Mouse (Mus musculus): ENCODE data around the gene Dpp7. TPM values are rescaled to one million over a fixed set of nuclear protein-coding genes. Genes with fewer than 3 reads are reported as not detected.

The Dpp7 gene
- polyA plus RNA-seq, 1 experiment from 2014 or later: 46.0 TPM

DNA sequence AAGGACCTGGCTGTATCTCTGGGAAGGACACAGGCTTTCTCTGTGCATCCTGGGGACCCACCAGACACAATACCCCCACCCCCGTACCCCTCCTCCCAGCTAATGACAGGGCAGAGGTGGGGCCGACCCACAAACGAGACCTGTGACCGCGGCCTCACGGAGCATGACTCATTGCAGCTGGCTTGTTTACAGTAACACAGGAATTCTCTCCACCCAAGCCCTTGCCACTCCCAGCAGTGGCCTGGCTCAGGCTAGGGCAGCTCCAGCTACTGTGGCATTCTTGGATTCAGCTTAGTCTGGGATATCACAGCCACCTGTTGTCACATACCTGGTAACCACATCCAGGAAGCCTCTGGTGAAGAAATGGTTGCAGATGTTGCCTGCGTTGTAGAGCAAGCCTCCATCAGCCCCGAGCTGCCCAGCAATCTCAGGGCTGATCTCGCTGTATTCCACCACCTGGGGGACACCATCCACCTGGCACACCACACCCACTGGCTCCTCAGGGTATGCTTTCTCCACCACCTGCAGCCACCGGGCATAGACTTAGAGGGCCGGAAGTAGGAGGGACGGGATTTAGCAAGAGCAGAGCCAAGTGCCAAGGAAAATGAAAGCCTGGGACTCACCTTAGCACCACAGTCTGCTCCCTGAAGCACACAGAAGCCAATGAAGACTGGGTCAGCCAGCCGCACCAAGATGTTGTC is 7.5 kb upstream of the Dpp7 start:
- peak overlapping the region; percentile 70; the same call in 1 of the 2 replicates for H3K9ac ChIP-seq
- H3K4me3 ChIP-seq (replicated peaks): peak overlapping the region; percentile 68
- peak; percentile 64 for ATAC-seq
- H3K4me2 ChIP-seq (replicated peaks): peak overlapping the region; percentile 95
- H3K4me1 ChIP-seq (replicated peaks): peaks cover 13% of the 10 kb centered on the region
- WGBS: 42% methylated on average over 13 of the region's 13 CpGs
- H3K27ac ChIP-seq: peak overlapping the region; percentile 75
- H3K27me3 ChIP-seq (replicated peaks): no peaks in the 10 kb centered on the region
- no peaks in the 10 kb centered on the region; the same call in 1 of the 2 replicates for H3K36me3 ChIP-seq
- H3K9me3 ChIP-seq: no peaks in the 10 kb centered on the region

DNA sequence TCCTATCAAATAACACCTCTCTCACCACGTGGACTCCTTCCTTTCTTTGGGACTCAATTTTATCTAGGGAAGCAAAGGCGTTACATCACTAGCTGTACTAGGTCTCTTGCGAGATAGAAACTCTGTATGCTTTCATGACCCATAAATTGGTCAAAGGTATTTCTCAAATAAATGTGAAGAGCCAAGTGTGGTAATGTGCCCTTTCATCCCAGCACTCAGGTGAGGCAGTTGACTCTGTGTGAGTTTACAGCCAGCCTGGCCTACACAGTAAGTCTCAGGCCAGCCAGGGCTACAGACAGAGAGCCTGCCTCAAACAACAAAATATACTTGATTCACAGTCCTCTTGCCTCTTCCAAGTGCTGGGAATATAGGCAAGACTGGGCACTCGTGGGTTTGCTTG is 3.7 kb upstream of the Dpp7 start:
- H3K4me2 ChIP-seq (replicated peaks): no peak overlapping the region
- 78% methylated on average over 4 of the region's 4 CpGs for WGBS
- no peaks in the 10 kb centered on the region for H3K27me3 ChIP-seq (replicated peaks)
- no peak for ATAC-seq
- H3K27ac ChIP-seq: no peak overlapping the region
- H3K9ac ChIP-seq: no peak overlapping the region
- H3K4me1 ChIP-seq (replicated peaks): peaks cover 32% of the 10 kb centered on the region
- H3K36me3 ChIP-seq: no peaks in the 10 kb centered on the region; the same call in 1 of the 2 replicates
- no peaks in the 10 kb centered on the region for H3K9me3 ChIP-seq
- no peak overlapping the region for H3K4me3 ChIP-seq (replicated peaks)

GRCm38 (mm10) chr2:25355419-25356066 is 616 bp downstream of the Dpp7 start:
- WGBS: 37% methylated on average over 18 of the region's 18 CpGs
- Histone ChIP-seq H3K36me3 (peaks cover 16% of the 10 kb centered on the region), H3K4me1 (replicated peaks) (peaks cover 23% of the 10 kb centered on the region), H3K9me3 (no peaks in the 10 kb centered on the region), H3K27me3 (replicated peaks) (no peaks in the 10 kb centered on the region), H3K4me3 (replicated peaks) (peak overlapping the region; percentile 51), H3K4me2 (replicated peaks) (peak overlapping the region; percentile 89), H3K27ac (no peak overlapping the region), H3K9ac (peak overlapping the region; percentile 50)
- no peak for ATAC-seq

DNA sequence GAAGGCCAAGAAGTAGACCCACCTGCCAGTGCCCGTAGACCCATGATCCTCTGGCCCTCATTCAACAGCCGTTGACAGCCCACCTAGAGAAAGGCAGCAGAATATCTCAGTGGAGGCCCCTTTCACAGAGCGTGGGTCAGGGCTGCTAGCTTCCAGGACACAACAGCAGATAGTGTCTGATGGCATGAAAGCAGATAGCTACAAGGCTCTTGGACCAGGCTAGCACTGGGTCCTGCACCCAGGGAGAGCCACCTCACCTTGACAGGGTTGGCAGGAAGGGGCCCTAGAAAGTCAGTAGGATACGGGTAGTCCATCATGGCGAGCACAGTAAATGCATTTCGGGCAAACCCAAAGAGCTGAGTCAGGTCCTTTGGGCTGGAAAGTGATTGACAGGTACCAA is 1.9 kb downstream of the Dpp7 start:
- Histone ChIP-seq H3K9ac (no peak overlapping the region), H3K4me3 (replicated peaks) (no peak overlapping the region), H3K4me2 (replicated peaks) (no peak overlapping the region), H3K27ac (no peak overlapping the region), H3K27me3 (replicated peaks) (no peaks in the 10 kb centered on the region), H3K36me3 (peaks cover 29% of the 10 kb centered on the region), H3K4me1 (replicated peaks) (peaks cover 23% of the 10 kb centered on the region), H3K9me3 (no peaks in the 10 kb centered on the region)
- no peak for ATAC-seq
- 85% methylated on average over 6 of the region's 6 CpGs for WGBS

- WGBS: 91% methylated on average over 3 of the region's 3 CpGs
- peaks cover 58% of the 10 kb centered on the region for H3K36me3 ChIP-seq
- no peak for ATAC-seq
Measured at GRCm38 (mm10) chr2:25350701-25351100, 5.5 kb downstream of the Dpp7 start.

DNA sequence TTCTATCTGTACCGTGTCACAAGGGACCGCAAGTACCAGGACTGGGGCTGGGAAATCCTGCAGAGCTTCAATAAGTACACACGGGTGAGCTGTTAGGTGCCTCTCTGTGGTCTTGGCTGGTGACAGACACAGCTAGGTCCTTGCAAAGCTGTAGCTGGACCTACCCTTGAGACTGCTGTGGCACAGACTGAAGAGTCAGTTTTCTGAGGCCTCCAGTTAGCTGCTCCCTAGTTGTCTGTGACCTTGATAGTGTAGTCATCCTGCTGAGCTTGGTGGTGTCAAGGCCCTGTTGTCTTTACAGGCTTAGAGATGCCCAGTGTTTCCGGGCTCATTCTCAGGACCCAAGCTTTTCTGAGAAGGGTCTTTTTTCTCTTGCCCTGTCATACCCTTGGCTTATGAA is 6.7 kb downstream of the Dpp7 start:
- 94% methylated on average over 4 of the region's 4 CpGs for WGBS
- no peak overlapping the region for H3K4me2 ChIP-seq (replicated peaks)
- no peaks in the 10 kb centered on the region for H3K27me3 ChIP-seq (replicated peaks)
- no peak overlapping the region for H3K27ac ChIP-seq
- 0 out of 2 replicates have a peak, but pooled peaks cover under 1% of the 10 kb centered on the region for H3K4me1 ChIP-seq (replicated peaks)
- H3K36me3 ChIP-seq: peaks cover 70% of the 10 kb centered on the region
- ATAC-seq: no peak
- H3K4me3 ChIP-seq (replicated peaks): no peak overlapping the region
- no peaks in the 10 kb centered on the region for H3K9me3 ChIP-seq
- no peak overlapping the region for H3K9ac ChIP-seq

More at GRCm38 (mm10) chr2:25350701-25351100, 5.5 kb downstream of the Dpp7 start:
- peaks cover 12% of the 10 kb centered on the region for H3K4me1 ChIP-seq (replicated peaks)
- no peaks in the 10 kb centered on the region for H3K9me3 ChIP-seq
- H3K27me3 ChIP-seq (replicated peaks): no peaks in the 10 kb centered on the region
- no peak overlapping the region for H3K4me2 ChIP-seq (replicated peaks)
- no peak overlapping the region for H3K4me3 ChIP-seq (replicated peaks)
- no peak overlapping the region for H3K9ac ChIP-seq
- H3K27ac ChIP-seq: no peak overlapping the region

DNA sequence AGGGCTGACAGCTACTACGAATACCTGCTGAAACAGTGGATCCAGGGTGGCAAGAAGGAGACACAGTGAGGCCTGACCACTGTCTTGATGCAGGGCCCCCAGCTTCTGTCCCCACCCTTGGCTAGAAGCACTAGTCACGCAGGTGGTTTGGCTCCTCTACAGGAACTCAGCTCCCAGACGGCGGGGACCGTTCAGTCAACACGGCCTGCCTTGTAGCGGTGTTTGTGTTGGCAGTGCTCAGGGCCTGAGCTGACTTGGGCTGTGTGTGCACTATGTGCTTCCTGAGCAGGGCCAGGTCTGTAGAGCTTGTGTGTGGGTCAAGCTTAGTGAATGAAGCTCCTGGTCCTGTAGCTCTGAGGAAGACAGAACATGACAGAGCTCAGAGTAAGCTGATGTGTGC is 8.0 kb downstream of the Dpp7 start:
- no peak overlapping the region for H3K9ac ChIP-seq
- no peaks in the 10 kb centered on the region for H3K9me3 ChIP-seq
- no peak overlapping the region for H3K27ac ChIP-seq
- peaks cover 81% of the 10 kb centered on the region for H3K36me3 ChIP-seq
- H3K27me3 ChIP-seq (replicated peaks): no peaks in the 10 kb centered on the region
- no peak for ATAC-seq
- no peaks in the 10 kb centered on the region for H3K4me1 ChIP-seq (replicated peaks)
- no peak overlapping the region for H3K4me3 ChIP-seq (replicated peaks)
- no peak overlapping the region for H3K4me2 ChIP-seq (replicated peaks)
- 92% methylated on average over 7 of the region's 7 CpGs for WGBS

DNA sequence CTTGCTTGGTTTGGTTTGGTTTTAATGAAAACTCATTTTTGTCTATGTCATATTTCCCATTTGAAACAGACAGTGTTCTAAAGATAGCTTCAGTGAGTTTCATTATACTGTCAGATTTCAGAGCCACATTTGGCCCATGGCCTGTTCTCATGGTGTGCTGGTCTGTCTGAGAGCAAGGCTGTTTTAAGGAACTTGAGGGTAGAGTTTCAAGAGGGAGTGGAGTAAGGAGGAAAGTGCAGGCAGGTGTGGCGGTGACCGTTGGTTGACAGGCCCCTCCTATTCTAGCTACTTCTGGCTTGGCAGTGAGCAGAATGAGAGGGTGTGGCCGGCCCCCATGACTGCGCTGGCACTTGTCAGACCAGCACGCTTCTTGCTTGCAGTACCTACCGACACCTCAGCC is 17.9 kb downstream of the Dpp7 start:
- Histone ChIP-seq H3K27ac (no peak overlapping the region), H3K36me3 (peaks cover 39% of the 10 kb centered on the region), H3K4me2 (replicated peaks) (no peak overlapping the region), H3K27me3 (replicated peaks) (no peaks in the 10 kb centered on the region), H3K4me1 (replicated peaks) (peaks cover 3% of the 10 kb centered on the region), H3K9me3 (no peaks in the 10 kb centered on the region), H3K4me3 (replicated peaks) (no peak overlapping the region), H3K9ac (no peak overlapping the region)
- 84% methylated on average over 6 of the region's 6 CpGs for WGBS
- no peak for ATAC-seq

- no peaks in the 10 kb centered on the region for H3K27me3 ChIP-seq (replicated peaks)
- WGBS: 83% methylated on average over 2 of the region's 2 CpGs
- ATAC-seq: no peak
- H3K4me3 ChIP-seq (replicated peaks): peak overlapping the region; percentile 89
- peaks cover 25% of the 10 kb centered on the region for H3K36me3 ChIP-seq
- H3K4me1 ChIP-seq (replicated peaks): peaks cover 10% of the 10 kb centered on the region
- peak overlapping the region; percentile 88 for H3K4me2 ChIP-seq (replicated peaks)
- no peaks in the 10 kb centered on the region for H3K9me3 ChIP-seq
- H3K27ac ChIP-seq: no peak overlapping the region
- peak overlapping the region; percentile 83; the same call in 1 of the 2 replicates for H3K9ac ChIP-seq
Measured at GRCm38 (mm10) chr2:25333569-25333968, 22.6 kb downstream of the Dpp7 start.

- Histone ChIP-seq H3K9ac (peak within 1 kb of the TSS; percentile 96), H3K4me2 (replicated peaks) (peak within 1 kb of the TSS; percentile 88), H3K27me3 (replicated peaks) (no peaks in the 10 kb centered on the region), H3K9me3 (no peaks in the 10 kb centered on the region), H3K27ac (peak within 1 kb of the TSS; percentile 87), H3K4me1 (replicated peaks) (peaks cover 10% of the 10 kb centered on the region), H3K4me3 (replicated peaks) (peak within 1 kb of the TSS; percentile 89), H3K36me3 (peaks cover 16% of the 10 kb centered on the region)
- under 1% methylated on average over 78 of the region's 78 CpGs for WGBS
- ATAC-seq: peak; percentile 98
Measured at GRCm38 (mm10) chr2:25332286-25333160, 23.6 kb downstream of the Dpp7 start, which contains the start of gene Man1b1. Gene Man1b1, plus strand, starts transcription at chr2:25332338.

- H3K9ac ChIP-seq: peak overlapping the region; percentile 96
- peak overlapping the region; percentile 89 for H3K4me3 ChIP-seq (replicated peaks)
- WGBS: 56% methylated on average over 9 of the region's 9 CpGs
- no peaks in the 10 kb centered on the region for H3K9me3 ChIP-seq
- peaks cover 10% of the 10 kb centered on the region for H3K4me1 ChIP-seq (replicated peaks)
- peak overlapping the region; percentile 64 for H3K4me2 ChIP-seq (replicated peaks)
- peaks cover 15% of the 10 kb centered on the region for H3K36me3 ChIP-seq
- no peak overlapping the region for H3K27ac ChIP-seq
- no peak for ATAC-seq
- H3K27me3 ChIP-seq (replicated peaks): no peaks in the 10 kb centered on the region
Measured at GRCm38 (mm10) chr2:25331470-25331869, 24.7 kb downstream of the Dpp7 start.

GRCm38 (mm10) chr2:25328440-25328839 is 27.7 kb downstream of the Dpp7 start:
- H3K27ac ChIP-seq: no peak overlapping the region
- H3K4me2 ChIP-seq (replicated peaks): no peak overlapping the region
- H3K9me3 ChIP-seq: no peaks in the 10 kb centered on the region
- H3K27me3 ChIP-seq (replicated peaks): no peaks in the 10 kb centered on the region
- WGBS: 40% methylated on average over 7 of the region's 7 CpGs
- no peak overlapping the region for H3K9ac ChIP-seq
- ATAC-seq: no peak
- no peak overlapping the region for H3K4me3 ChIP-seq (replicated peaks)
- H3K4me1 ChIP-seq (replicated peaks): peaks cover 8% of the 10 kb centered on the region
- no peaks in the 10 kb centered on the region for H3K36me3 ChIP-seq
